Mouse (Mus musculus): ENCODE data around the gene Arf4.

GRCm38 (mm10) chr14:26639961-26640360 lies 2.1 kb downstream of the Arf4 start:
- TF ChIP-seq CTCF (IDR thresholded peaks at IDR 0.05; ENCODE audit: low read depth) (peak; percentile 46), EP300 (IDR thresholded peaks at IDR 0.05; ENCODE audit: low read depth) (no peak)

Data from liver, embryonic 14.5 days (tissue).